In genomic region chr17:35739675-35740074, GRCm38 (mm10) we compare ENCODE assay signal across 9 mouse cellular contexts. TPM values are rescaled to one million over a fixed set of nuclear protein-coding genes. Genes with fewer than 3 reads are reported as not detected.
A peak's percentile ranks its signal among the peaks of the same experiment; 100 is the strongest.
DNase-seq lines count a peak whose midpoint lies in the region; ATAC-seq lines count a peak whose summit lies in the region.
"Had no signal": no experiment of that assay in that cellular context is flagged by ENCODE, and none has a peak within 500 bp of the region (broad histone marks: within the 10 kb centered on the region; RNA-seq: fewer than 3 reads in every experiment).

No protein-coding gene starts in this region.

- DNase-seq in CD4-positive helper T cell, adult 2 months (ENCODE audit: low read depth, low spot score): peak; percentile 85
- DNase-seq in adrenal gland, adult 2 months: peak; percentile 89
- peak; percentile 84 for DNase-seq in embryo, embryonic 11.5 days (ENCODE audit: low read depth, low spot score)
- DNase-seq in heart, adult 9 months (ENCODE audit: low spot score in 2 of 2): peak; percentile 76 to 92
- peak; percentile 94 for DNase-seq in kidney, postnatal 14 days
- DNase-seq in liver, embryonic 13.5 days: peak; percentile 85
- peak; percentile 92 for DNase-seq in ovary, postnatal 14 days (ENCODE audit: low spot score)
- peak; percentile 89 for DNase-seq in thymus, postnatal 25 days

- no peaks in the 10 kb centered on the region for H3K9me3 ChIP-seq in liver, embryonic 13.5 days (replicated peaks)

- H3K27ac ChIP-seq in liver, embryonic 13.5 days: peak overlapping the region; percentile 98
- H3K27ac ChIP-seq: macrophage had no signal

- no peak for ATAC-seq in liver, embryonic 13.5 days (ENCODE audit: low read depth)

- no peaks in the 10 kb centered on the region for H3K36me3 ChIP-seq in liver, embryonic 13.5 days

- 6% methylated on average over 6 of the region's 6 CpGs for WGBS in liver, embryonic 13.5 days (ENCODE audit: insufficient replicate concordance)

- H3K27me3 ChIP-seq in liver, embryonic 13.5 days: peaks cover 3% of the 10 kb centered on the region; the same call in 1 of the 2 replicates

- no peak overlapping the region for H3K4me3 ChIP-seq in liver, embryonic 13.5 days (replicated peaks)

- H3K9ac ChIP-seq in liver, embryonic 13.5 days: peak overlapping the region; percentile 77; the same call in 1 of the 2 replicates

- peak overlapping the region; percentile 15; the same call in 1 of the 2 replicates for H3K4me2 ChIP-seq in liver, embryonic 13.5 days

- peaks cover 88% of the 10 kb centered on the region for H3K4me1 ChIP-seq in liver, embryonic 13.5 days (replicated peaks)

RNA-seq across cellular contexts. Expression of gene Ddr1, which starts 35.3 kb away (rescaled TPM):
- total RNA-seq in adrenal gland, adult 2 months (2021): 10 to 100 TPM; 30.0 to 58.8 TPM
- 58.0 and 61.6 TPM in 2 replicates for polyA plus RNA-seq in adrenal gland, adult 2 months (2012; rRNA removed)
- polyA plus RNA-seq in liver, embryonic 13.5 days (2015; fragmentation: Nextera tagmentation; extraction: Ambion mirVana): 2.9 and 3.7 TPM in 2 replicates

Comparison
In these comparisons a context has a peak if more than half of its experiments do, and no peak if none do; other contexts are left out.
1. RNA of gene Ddr1, which starts 35.3 kb away (polyA plus RNA-seq): 58.0 to 61.6 TPM in adrenal gland, adult 2 months; 2.9 to 3.7 TPM in liver, embryonic 13.5 days; every median in the first group is over 10 times any median in the second.
2. Peak in every context shown above with its lines, with median percentiles within 50 percentile points of each other: DNase-seq.